Mouse (Mus musculus) bone marrow macrophage, adult 2 months (primary cell): ENCODE data around the gene Ccsap.

Experiments used
- CTCF ChIP-seq: IDR thresholded peaks from 2 replicates; pipeline ENCODE4 v1.5.1; 2012; ENCODE audit warnings: low read depth, mild to moderate bottlenecking, low read length, moderate library complexity
- POLR2A ChIP-seq: IDR thresholded peaks from 2 replicates; pipeline ENCODE4 v1.6.1; 2012; ENCODE audit warnings: mild to moderate bottlenecking, low read depth, low read length, borderline replicate concordance

DNA sequence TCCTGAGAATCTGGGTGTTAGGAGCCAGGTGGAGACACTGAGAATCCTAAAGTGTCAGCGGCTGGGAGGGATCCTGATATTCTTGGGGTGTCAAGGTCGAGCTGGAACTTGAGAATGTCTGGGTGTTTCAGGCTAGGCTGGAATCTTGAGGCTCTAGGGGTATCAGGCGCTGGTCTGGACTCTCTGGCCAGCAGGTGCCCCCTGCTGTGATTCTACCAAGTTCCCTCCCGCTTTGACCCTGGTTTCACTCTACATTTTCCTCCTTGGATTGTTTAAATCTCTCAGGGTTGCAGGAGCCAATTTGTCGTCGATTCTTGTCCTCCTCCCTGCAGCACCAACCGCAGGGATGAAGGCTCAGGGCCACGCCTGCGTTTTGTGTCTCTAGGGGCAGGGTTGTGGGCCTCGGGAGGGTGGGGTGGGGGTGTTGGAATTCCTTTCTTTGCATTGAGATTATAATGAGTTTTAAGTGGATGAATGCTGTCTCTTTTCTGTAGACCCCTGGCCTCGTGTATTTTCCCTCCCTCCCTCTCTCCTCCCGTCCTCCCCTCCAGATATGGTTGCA is 53.6 kb downstream of the Ccsap start:
- TF ChIP-seq CTCF (no peak), POLR2A (no peak)
